10 mouse cellular contexts compared by ENCODE assay signal in the genomic region with DNA sequence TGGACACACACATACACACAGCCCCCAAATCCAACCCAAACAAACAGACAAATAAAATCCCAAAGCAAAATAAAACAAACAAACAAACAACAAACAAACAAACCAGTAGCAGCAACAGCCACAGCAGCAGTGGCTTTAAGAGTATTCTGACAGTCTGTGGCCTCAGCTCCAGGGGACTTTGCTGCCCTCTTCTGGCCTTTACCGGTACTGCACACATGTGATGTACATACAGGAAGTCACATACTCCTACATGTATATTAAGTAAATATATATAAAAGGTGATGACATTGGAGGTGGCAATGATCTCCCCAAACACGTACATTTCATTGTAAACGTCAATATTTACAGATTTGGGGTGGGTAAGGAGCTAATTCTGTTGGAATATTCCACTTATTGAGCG. TPM values are rescaled to one million over a fixed set of nuclear protein-coding genes. Genes with fewer than 3 reads are reported as not detected.
DNase-seq lines count a peak whose midpoint lies in the region; ATAC-seq and TF ChIP-seq lines count a peak whose summit lies in the region.
"Had no signal": no experiment of that assay in that cellular context is flagged by ENCODE, and none has a peak within 500 bp of the region (broad histone marks: within the 10 kb centered on the region; RNA-seq: fewer than 3 reads in every experiment).

No protein-coding gene starts in this region.

- peaks cover 13% of the 10 kb centered on the region for H3K36me3 ChIP-seq in liver, adult 2 months (ENCODE audit: control insufficient read depth, insufficient read depth, low read length)
- no peaks in the 10 kb centered on the region for H3K36me3 ChIP-seq in liver, embryonic 11.5 days (ENCODE audit: control insufficient read depth, insufficient read depth, low read length)
- H3K36me3 ChIP-seq in stomach, postnatal 0 days (ENCODE audit: control insufficient read depth, insufficient read depth, low read length): no peaks in the 10 kb centered on the region
- no peaks in the 10 kb centered on the region for H3K36me3 ChIP-seq in forebrain, embryonic 11.5 days (ENCODE audit: control insufficient read depth, insufficient read depth, low read length)
- H3K36me3 ChIP-seq: embryonic facial prominence, embryonic 15.5 days had no signal

- H3K27ac ChIP-seq in liver, adult 2 months (replicated peaks; ENCODE audit: insufficient read depth, low read depth, low read length): no peak overlapping the region
- H3K27ac ChIP-seq in liver, embryonic 11.5 days (ENCODE audit: low read depth, low read length): no peak overlapping the region
- no peak overlapping the region for H3K27ac ChIP-seq in stomach, postnatal 0 days (replicated peaks)
- no peak overlapping the region for H3K27ac ChIP-seq in forebrain, embryonic 11.5 days (ENCODE audit: low read depth, low read length)
- H3K27ac ChIP-seq: embryonic facial prominence, embryonic 15.5 days had no signal

- peak; percentile 46 for DNase-seq in embryo, embryonic 10 days (ENCODE audit: low spot score)
- no peak for DNase-seq in embryo, embryonic 9.5 days (ENCODE audit: extremely low spot score)
- DNase-seq in liver, adult 2 months (ENCODE audit: extremely low read depth, low read depth, low spot score): peak; percentile 55
- DNase-seq in liver, embryonic 11.5 days (ENCODE audit: low spot score): no peak
- DNase-seq in T-cell, adult 2 months (ENCODE audit: low spot score): peak; percentile 28
- DNase-seq in stomach, postnatal 0 days (ENCODE audit: low spot score): peak; percentile 26
- no peak for DNase-seq in urinary bladder, postnatal 14 days (ENCODE audit: low spot score)
- DNase-seq in forebrain, embryonic 11.5 days (ENCODE audit: low spot score): no peak

- H3K79me2 ChIP-seq in liver, adult 2 months (ENCODE audit: control insufficient read depth, insufficient read depth, low read length): no peaks in the 10 kb centered on the region

- H3K4me1 ChIP-seq in liver, adult 2 months (ENCODE audit: control insufficient read depth, insufficient read depth, low read length): no peaks in the 10 kb centered on the region
- H3K4me1 ChIP-seq in liver, embryonic 11.5 days (replicated peaks; ENCODE audit: control insufficient read depth, insufficient read depth, low read length): no peaks in the 10 kb centered on the region
- no peaks in the 10 kb centered on the region for H3K4me1 ChIP-seq in stomach, postnatal 0 days (replicated peaks; ENCODE audit: control insufficient read depth, insufficient read depth)
- H3K4me1 ChIP-seq in forebrain, embryonic 11.5 days (replicated peaks; ENCODE audit: control insufficient read depth, insufficient read depth, low read length): no peaks in the 10 kb centered on the region

- 0 out of 2 replicates have a peak, but pooled peaks cover 3% of the 10 kb centered on the region for H3K9me3 ChIP-seq in liver, embryonic 11.5 days (ENCODE audit: control insufficient read depth, low read length)
- no peaks in the 10 kb centered on the region for H3K9me3 ChIP-seq in stomach, postnatal 0 days (ENCODE audit: control insufficient read depth, low read length)
- H3K9me3 ChIP-seq in forebrain, embryonic 11.5 days (ENCODE audit: control insufficient read depth, low read length): peaks cover 2% of the 10 kb centered on the region; the same call in 1 of the 2 replicates
- H3K9me3 ChIP-seq: embryonic facial prominence, embryonic 15.5 days had no signal

- TF ChIP-seq EP300 in stomach, postnatal 0 days (optimal IDR thresholded peaks at IDR 0.05): no peak

- H3K9ac ChIP-seq in liver, adult 2 months (ENCODE audit: low read depth, low read length): no peak overlapping the region
- H3K9ac ChIP-seq in liver, embryonic 11.5 days (ENCODE audit: low read depth, low read length): no peak overlapping the region
- H3K9ac ChIP-seq in stomach, postnatal 0 days (ENCODE audit: low read length): no peak overlapping the region
- no peak overlapping the region for H3K9ac ChIP-seq in forebrain, embryonic 11.5 days (ENCODE audit: low read length)
- H3K9ac ChIP-seq: embryonic facial prominence, embryonic 15.5 days had no signal

- WGBS in liver, adult 2 months: 75% methylated on average over 4 of the region's 4 CpGs
- WGBS in liver, embryonic 11.5 days: 68% methylated on average over 4 of the region's 4 CpGs
- 73% methylated on average over 4 of the region's 4 CpGs for WGBS in stomach, postnatal 0 days
- 78% methylated on average over 4 of the region's 4 CpGs for WGBS in forebrain, embryonic 11.5 days

- H3K4me3 ChIP-seq in liver, adult 2 months (ENCODE audit: insufficient read depth, low read depth, low read length): no peak overlapping the region
- no peak overlapping the region for H3K4me3 ChIP-seq in liver, embryonic 11.5 days (ENCODE audit: low read depth, low read length)
- H3K4me3 ChIP-seq in stomach, postnatal 0 days (ENCODE audit: low read depth, low read length): no peak overlapping the region
- H3K4me3 ChIP-seq in forebrain, embryonic 11.5 days (ENCODE audit: low read depth, low read length): no peak overlapping the region
- H3K4me3 ChIP-seq: embryonic facial prominence, embryonic 15.5 days had no signal

- no peak for TF ChIP-seq POLR2A in liver, adult 2 months (IDR thresholded peaks at IDR 0.05; ENCODE audit: extremely low read depth, insufficient read depth, low read length)

- peaks cover 1% of the 10 kb centered on the region; the same call in 1 of the 2 replicates for H3K27me3 ChIP-seq in liver, adult 2 months (ENCODE audit: control insufficient read depth, insufficient read depth, low read length)
- H3K27me3 ChIP-seq in liver, embryonic 11.5 days (replicated peaks; ENCODE audit: control insufficient read depth, insufficient read depth, low read length): peaks cover 22% of the 10 kb centered on the region
- peaks cover 5% of the 10 kb centered on the region; the same call in 1 of the 2 replicates for H3K27me3 ChIP-seq in stomach, postnatal 0 days (ENCODE audit: control insufficient read depth, insufficient read depth, low read length)
- peaks cover 11% of the 10 kb centered on the region; the same call in 1 of the 2 replicates for H3K27me3 ChIP-seq in forebrain, embryonic 11.5 days (ENCODE audit: control insufficient read depth, insufficient read depth, low read length)

- H3K4me2 ChIP-seq in liver, embryonic 11.5 days: no peak overlapping the region
- no peak overlapping the region for H3K4me2 ChIP-seq in stomach, postnatal 0 days (replicated peaks; ENCODE audit: low read depth)
- no peak overlapping the region for H3K4me2 ChIP-seq in forebrain, embryonic 11.5 days (ENCODE audit: low read depth, low read length, severe bottlenecking)
- H3K4me2 ChIP-seq: embryonic facial prominence, embryonic 15.5 days had no signal

- no peak for ATAC-seq in liver, embryonic 11.5 days (replicated peaks; ENCODE audit: low FRiP score)
- no peak for ATAC-seq in stomach, postnatal 0 days (ENCODE audit: low FRiP score, low TSS enrichment)
- no peak for ATAC-seq in forebrain, embryonic 11.5 days (replicated peaks; ENCODE audit: low FRiP score)

- peak; percentile 70 for TF ChIP-seq CTCF in liver, adult 2 months (IDR thresholded peaks at IDR 0.05; ENCODE audit: low read depth, low read length)
- peak; percentile 65 for TF ChIP-seq CTCF in stomach, postnatal 0 days (IDR thresholded peaks at IDR 0.05; ENCODE audit: low read depth)

RNA-seq across cellular contexts. Expression of a gene that starts 5.1 kb away (rescaled TPM):
- total RNA-seq in liver, adult 2 months (2014; rRNA removed): 0.07 TPM in 1 of 2 replicates, not detected in the other
- not detected in 2 replicates for polyA plus RNA-seq in liver, adult 2 months (2012; rRNA removed)
- polyA plus RNA-seq in liver, embryonic 11.5 days (2014; fragmentation: Nextera tagmentation; extraction: Ambion mirVana): 0.05 and 0.15 TPM in 2 replicates
- 0.21 and 0.30 TPM in 2 replicates for polyA plus RNA-seq in stomach, postnatal 0 days (2015; fragmentation: Nextera tagmentation; extraction: Ambion mirVana)
- polyA plus RNA-seq in forebrain, embryonic 11.5 days (2014; fragmentation: Nextera tagmentation; extraction: Ambion mirVana): 0.67 and 1.0 TPM in 2 replicates
- polyA plus RNA-seq: heart, postnatal 0 days had no signal

RNA-seq across cellular contexts. Expression of a gene that starts 50.9 kb away (rescaled TPM):
- total RNA-seq in liver, adult 2 months (2014; rRNA removed): 29.3 and 40.9 TPM in 2 replicates
- polyA plus RNA-seq in liver, adult 2 months (2012; rRNA removed): 66.8 and 190 TPM in 2 replicates
- 29.3 and 29.7 TPM in 2 replicates for polyA plus RNA-seq in liver, embryonic 11.5 days (2014; fragmentation: Nextera tagmentation; extraction: Ambion mirVana)
- polyA plus RNA-seq in stomach, postnatal 0 days (2015; fragmentation: Nextera tagmentation; extraction: Ambion mirVana): 39.7 and 41.4 TPM in 2 replicates
- polyA plus RNA-seq in forebrain, embryonic 11.5 days (2014; fragmentation: Nextera tagmentation; extraction: Ambion mirVana): 55.4 and 56.6 TPM in 2 replicates

Comparison
In these comparisons a context has a peak if more than half of its experiments do, and no peak if none do; other contexts are left out.
1. DNase-seq: peak in embryo, embryonic 10 days (single experiment), liver, adult 2 months (single experiment), T-cell, adult 2 months (single experiment) and stomach, postnatal 0 days (single experiment); none in embryo, embryonic 9.5 days (single experiment), liver, embryonic 11.5 days (single experiment), urinary bladder, postnatal 14 days (single experiment) and forebrain, embryonic 11.5 days (single experiment).